Mouse (Mus musculus): Measurements from ENCODE around the gene Cdh22.

DNA sequence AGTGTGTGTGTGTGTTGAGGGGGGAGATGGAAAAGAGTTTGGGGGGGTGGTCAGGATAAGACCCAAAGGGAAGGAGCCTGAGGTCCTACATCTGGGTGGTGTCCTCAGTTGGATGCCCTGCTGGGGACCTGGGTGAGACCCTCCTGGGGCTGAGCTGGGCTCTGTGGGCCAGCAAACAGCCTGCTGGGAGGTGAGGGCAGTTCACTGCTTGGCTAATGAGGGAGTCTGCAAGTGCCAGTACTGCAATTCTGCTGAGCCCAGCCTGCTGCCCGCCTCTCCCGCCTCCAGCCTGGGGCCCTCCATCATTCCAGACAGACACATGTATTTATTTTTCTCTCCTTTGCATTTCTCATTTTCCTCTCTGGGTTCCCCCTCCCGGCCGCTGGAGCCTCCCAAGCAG, 76.3 kb downstream of the Cdh22 start:
- no peak for TF ChIP-seq TAL1 (IDR thresholded peaks at IDR 0.05; ENCODE audit: low read length)
- TF ChIP-seq GATA1 (IDR thresholded peaks at IDR 0.05; ENCODE audit: low read length), result no peak

Data from erythroblast, embryonic 14.5 days (primary cell).